Mouse (Mus musculus) adrenal gland, postnatal 4 days (tissue): Measurements from ENCODE around the gene Gm2000. TPM values are rescaled to one million over a fixed set of nuclear protein-coding genes. Genes with fewer than 3 reads are reported as not detected.
"Not testable (repeated sequence)": the region's sequence is repeated elsewhere in the genome, so short reads cannot be mapped to it uniquely, and the experiment has no call there.

ENCODE experiments used
- DNase-seq, 2 experiments: peaks; one replicate each; pipeline ENCODE4 v3.0.0; 2021 to 2022; ENCODE audit warnings: low spot score in 2 of 2, mixed read lengths in 2 of 2
- long read RNA-seq, 2 experiments: library from polyadenylated mRNA; stranded (forward); transcript quantifications; one replicate each; pipeline ENCODE4 v2.0.0; 2021
- total RNA-seq, 2 experiments: library from RNA; stranded (reverse); gene quantifications; 2 replicates each; pipeline ENCODE4 v1.2.3; 2021

Gene Gm2000
- 100 to 1,000 TPM; 803 to 862 TPM for total RNA-seq
- long read RNA-seq, experiment 1, transcript Gm2000-201 (1 exons, 445 nt): major isoform, 89 of 89 reads
- long read RNA-seq, experiment 1, partial matches to known transcripts: 0 of 89 reads
- long read RNA-seq, experiment 1, other reads (novel, unspliced or antisense): 0 of 89 reads
- long read RNA-seq, experiment 2, transcript Gm2000-201 (1 exons, 445 nt): major isoform, 69 of 69 reads
- long read RNA-seq, experiment 2, partial matches to known transcripts: 0 of 69 reads
- long read RNA-seq, experiment 2, other reads (novel, unspliced or antisense): 0 of 69 reads

DNA sequence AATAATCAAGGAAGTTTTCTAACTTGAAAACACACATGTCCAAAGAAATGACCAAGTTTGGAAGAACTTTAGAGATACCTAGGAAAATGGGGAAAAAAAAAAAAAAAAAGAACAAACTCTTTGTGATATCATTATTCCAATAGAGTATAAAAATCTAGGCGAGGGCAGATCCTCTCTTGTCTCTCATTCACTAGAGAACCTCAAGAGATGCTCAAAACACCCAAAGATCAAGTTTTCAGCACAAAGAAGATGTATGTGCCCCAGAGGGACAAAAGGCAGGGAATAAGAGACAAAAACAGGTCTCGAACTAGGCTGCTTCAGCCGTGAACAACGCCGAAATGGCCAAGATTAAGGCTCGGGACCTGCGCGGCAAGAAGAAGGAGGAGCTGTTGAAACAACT, at the start of gene Gm2000:
Gm2000 (plus strand) TSS at position 301 of the 400 bp plus-strand sequence.
- no peak for DNase-seq

DNA sequence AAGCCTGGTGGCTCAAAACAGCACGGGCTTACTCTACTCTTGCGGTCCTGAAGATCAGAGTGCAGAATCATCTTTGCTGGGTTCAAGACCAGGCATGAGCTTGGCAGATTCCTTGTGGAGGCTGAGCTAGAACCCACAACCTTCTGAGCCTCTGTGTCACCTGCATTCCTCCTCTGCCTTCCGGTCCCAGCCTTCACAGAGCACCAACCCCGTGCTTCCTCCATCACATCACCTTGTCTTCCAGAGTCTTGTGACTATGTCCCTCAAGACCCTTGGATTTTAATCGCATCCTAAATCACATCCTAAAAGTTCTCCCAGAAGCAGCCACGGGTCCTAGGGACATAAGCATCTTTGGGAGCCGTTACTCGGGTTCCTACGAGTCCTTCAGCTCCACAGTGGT, 42.7 kb upstream of the Gm2000 start:
- no peak for DNase-seq

DNA sequence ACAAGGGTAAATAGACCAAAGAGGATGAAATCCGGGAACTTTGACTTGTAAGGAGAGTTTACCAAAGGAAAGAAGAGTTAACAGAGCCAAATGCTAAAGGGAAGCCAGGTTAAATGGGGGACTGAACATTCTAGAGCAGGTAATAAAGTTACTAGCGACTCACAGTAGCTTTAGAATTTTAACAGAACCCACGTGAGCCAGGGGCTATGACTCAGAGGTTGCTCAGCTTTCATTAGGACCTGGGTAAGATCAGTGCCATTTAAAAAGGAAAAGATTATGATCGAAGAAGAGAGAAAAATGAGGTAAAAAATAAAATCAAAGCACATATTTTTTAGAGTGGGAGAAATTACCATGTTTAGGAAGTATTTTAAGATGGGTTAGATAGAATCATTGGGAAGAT, 25.0 kb upstream of the Gm2000 start:
- no peak for DNase-seq

DNA sequence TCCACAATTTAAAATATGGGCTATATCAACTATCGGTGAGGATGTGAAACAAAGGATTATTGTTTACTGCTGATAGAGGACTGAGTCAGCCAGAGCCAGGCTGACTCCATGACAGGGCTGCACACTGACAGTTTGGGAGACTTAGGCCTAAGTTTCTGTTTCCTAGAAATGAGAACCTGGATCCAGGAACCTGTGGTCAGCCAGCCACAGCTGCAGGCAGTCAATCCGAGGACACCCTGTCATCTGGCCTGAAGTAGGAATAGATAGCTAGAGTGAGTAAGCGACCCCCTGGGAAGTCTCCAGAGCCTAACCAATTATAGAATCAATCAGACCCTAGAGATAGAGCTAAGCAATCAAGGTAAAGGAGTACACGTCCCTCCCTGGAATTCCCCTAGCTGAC, 21.4 kb upstream of the Gm2000 start:
- no peak for DNase-seq

DNA sequence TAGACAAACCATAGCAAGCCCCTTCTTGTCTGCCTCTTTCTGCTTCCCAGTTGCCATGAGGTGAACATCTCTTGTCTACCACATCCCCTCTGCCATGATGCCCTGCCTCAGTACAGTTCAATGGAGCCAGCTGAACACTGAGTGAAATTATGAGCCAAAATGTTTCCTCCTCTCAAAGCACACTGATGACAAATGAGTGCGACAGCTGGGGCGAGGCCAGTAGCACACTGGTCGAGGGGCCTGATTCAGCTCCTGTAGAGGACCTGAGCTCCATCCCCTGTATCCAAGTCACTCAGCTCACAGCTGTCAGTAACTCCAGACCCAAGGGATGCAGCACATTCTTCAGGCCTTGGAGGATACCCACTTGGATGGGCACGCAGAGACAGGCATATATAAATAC, 20.2 kb upstream of the Gm2000 start:
- no peak for DNase-seq

DNA sequence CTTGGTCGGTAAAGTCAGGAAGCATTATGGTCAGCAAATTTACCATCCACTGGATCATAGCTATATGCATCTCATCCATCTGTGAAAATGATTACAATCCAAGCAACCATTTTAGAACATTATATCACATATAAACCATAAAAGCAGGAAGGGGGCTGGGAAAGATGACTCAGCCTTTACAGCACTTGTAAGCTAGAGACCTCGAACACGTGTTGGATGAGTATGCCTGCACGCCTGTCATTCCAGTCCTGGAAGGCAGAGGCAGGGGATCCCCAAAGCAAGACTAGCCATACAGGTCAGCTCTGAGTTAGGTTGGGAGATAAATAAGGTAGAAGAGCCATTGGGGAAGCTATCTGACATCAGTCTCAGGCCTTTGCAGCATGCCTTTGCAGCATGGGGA, 16.8 kb upstream of the Gm2000 start:
- DNase-seq: no peak

DNA sequence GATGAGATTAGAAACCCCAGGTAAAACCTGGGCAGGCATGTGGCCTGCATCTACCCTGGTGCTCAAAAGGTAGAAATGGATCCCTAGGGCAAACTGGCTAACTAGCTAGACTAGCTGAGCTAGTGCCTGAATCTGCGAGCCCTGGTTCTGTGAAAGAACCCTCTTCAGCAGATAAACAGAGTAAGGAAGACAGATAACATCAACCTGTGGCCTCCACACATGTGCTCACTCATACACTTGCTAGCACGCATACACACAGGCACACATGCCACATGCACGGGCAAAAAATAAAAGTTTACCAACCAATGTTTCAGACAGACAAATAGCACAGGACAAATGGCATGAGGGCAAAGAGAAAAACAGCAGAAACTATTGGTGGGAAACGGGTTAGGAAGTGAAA, 15.4 kb upstream of the Gm2000 start:
- DNase-seq: no peak

DNA sequence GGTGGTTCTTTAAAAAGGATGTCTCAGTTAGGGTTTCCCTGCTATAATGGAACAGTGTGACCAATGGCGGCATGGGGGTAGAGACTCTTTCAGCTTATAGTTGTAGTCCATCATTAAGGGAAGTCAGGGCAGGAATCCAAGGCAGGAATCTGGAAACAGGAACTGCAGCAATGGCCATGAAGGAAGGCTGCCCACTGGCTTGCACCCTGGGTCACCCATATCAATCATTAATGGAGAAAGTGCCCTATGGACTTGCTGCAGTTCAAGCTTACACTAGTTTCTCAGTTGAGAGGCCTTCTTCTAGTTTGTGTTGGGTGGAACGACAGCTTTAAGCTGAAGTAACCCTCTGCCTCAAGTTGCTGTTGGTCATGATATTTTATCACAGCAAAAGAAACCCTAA, 13.4 kb upstream of the Gm2000 start:
- DNase-seq: no peak

DNA sequence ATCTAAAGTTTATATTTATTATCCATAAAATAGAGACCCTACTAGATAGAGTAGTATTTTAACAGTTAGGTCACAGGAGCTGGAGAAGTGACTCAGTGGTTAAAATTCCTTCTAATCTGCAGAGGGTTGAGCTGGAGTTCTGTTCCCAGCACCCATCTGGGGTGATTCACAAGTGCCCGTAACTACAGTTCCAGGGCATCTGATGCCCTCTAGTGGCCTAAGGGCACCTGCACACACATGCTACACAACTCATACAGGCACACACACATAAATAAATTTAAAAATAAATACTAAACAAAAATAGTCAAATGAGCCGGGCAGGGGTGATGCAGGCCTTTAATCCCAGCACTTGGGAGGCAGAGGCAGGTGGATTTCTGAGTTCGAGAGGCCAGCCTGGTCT, 15.4 kb downstream of the Gm2000 start:
- no peak for DNase-seq

DNA sequence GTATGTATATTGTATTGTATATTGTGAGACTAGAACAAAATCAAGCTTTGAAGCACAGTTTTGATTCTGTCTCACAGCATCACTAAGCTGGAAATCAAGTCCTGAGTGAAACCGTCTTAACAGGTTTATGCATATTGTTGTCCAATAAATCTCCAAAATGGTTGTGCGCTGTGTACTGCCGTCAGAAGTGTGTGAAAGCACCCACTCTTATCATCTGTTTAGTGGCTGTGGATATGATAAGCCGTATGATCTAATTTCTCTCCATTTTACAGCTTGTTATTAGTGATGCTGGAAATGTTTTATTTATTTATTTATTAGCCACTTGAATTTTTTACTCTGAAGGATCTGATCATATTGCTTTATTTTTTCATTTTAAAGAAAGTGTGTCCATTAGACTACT, 20.4 kb downstream of the Gm2000 start:
- no peak for DNase-seq

DNA sequence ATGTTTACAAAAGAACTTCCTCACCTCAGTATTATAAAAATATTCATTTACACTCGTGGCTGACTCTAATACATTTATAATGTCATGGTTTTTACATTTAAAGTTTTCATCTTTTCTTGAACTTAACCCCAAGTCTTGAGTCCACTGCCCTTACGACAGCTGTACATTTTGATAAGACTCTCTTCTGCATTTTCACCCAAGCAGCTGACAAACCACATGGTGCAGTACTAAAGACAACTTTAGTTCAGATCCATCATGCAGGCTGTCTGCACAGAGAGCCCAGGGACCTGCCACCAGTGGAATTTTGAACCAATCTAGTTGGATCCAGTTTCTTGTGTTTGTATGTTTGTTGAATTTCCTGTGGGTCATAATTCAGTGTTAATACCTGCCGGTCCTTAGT, 21.0 kb downstream of the Gm2000 start:
- DNase-seq: no peak

DNA sequence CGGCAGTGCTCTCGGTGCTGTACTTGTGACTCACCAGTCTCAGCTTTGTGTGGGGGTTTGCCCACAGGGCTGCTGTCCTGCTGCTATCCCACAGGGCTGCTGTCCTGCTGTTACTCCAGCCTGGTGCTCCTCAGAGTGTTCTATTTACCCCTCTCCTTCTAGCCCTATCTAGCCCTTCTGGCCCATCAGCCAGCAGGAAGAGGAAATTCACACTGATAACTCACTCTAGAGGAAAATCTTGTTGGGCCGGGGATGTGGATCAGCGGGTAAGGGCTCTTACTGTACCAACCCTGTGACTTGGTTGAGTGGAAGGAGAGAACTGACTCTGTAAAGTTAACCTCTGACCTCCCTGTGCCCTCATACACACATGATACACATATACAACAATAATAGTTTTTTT, 27.3 kb downstream of the Gm2000 start:
- no peak for DNase-seq

DNA sequence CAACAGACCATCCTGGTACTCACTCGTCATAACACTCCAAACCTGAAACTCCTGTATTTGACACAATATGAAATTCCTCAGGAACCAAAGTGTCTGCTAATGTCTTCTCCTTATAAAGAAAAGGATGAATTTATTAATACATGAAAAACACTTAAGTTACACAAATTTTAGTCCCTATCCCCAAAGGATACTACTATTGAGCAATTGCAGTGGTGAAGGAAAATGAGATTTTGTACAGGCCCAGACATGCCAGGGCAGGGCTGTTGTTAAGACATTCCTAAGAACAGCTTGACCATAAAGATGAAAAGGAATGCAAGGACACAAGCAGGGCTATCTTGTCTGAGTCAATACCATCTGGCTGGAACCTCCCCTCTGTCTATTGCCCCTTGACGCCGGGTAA, 34.3 kb downstream of the Gm2000 start:
- DNase-seq: not testable (repeated sequence)

DNA sequence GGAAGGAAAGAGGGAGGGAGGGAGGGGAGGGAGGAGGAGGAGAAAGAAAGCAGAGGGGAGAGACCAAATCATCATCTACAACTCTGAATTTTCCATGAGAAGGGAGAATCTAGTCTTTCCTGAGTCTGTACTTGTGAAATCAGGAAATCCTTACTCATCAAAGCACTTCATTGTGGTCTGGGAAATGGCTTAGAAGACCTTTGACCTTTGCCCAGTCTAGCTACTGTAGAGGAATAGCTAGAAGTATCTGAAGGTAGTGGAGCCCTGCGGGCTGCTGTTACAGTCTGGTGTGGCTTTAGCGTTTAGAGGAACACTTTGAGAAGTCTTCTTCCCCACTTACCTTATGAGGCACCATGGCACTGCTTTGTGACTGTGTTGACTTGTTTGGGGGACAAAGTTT, 36.7 kb downstream of the Gm2000 start:
- DNase-seq: no peak

DNA sequence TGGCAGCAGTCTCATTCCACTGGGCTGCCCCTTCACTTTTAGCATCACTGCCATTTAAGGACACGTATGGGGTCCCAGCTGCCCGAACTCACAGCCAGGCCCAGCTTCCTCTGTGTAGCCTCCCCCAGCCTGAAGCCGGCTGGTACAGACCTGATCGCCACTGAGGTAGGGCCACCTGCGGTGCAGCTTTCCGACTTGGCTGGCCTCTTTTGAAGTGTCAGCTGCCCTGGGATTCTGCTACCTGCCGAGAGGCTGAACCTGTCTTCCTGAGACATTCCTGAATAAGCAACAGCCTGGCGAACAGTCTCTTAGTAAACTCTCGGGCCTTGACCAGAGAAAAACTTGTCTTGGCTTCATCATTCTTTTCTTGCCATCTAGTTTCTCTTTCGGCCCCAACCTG, 37.4 kb downstream of the Gm2000 start:
- no peak for DNase-seq

DNA sequence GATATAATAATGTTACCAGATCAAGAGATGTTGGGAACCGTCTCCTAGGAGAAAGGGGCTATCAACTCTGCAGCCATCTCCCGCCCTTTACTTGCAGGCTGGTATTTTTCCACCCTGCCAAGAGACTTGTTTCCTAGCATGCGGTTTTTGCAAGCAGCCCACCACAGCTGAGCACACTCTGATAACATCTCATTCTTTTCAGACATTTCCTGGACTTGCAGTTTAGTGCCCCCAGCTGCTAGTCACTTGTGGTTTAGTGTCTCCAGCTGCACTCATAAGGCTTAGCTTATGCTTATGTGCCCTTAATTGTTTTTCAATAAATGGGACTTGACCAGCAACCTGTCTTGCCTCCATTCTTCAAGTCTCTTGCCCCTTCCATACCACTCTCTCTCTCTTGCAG, 42.2 kb downstream of the Gm2000 start:
- no peak for DNase-seq

DNA sequence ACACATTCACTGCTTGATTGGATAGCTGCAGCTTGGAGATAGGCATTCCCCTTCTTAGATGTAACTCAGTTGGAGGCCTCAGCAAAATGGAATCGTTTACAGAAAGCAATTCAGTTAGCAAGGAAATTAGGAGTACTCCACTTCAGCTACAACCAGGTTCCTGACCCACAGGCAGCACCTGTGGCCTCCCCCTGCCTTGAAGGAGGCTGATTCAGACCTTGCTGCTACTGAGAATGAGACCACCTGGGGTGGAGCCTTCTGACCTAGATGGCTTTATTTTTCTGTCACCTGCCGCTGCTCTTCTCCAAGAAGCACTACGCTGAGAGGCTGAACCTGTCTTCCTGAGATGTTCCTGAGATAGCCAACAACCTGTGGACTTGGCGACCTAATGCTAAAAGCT, 42.7 kb downstream of the Gm2000 start:
- DNase-seq: no peak

Other genes starting within 250 kb of the Gm2000 start
- 10 to 100 TPM; 22.8 to 25.6 TPM for gene Fam163a, start 161.0 kb upstream of the Gm2000 start, total RNA-seq
- gene Tdrd5, start 62.4 kb upstream of the Gm2000 start, total RNA-seq: under 1 TPM; 0.08 to 0.90 TPM
- 1 to 10 TPM in 1 of 2 experiments, under 1 TPM in 1; 0.48 to 9.7 TPM for gene Nphs2, start 55.3 kb upstream of the Gm2000 start, total RNA-seq
- gene Axdnd1, start 55.1 kb downstream of the Gm2000 start, total RNA-seq: 1 to 10 TPM; 1.3 to 2.6 TPM
- gene Soat1, start 108.3 kb downstream of the Gm2000 start, total RNA-seq: 100 to 1,000 TPM; 532 to 566 TPM
- 10 to 100 TPM; 29.6 to 34.1 TPM for gene Gm10031, start 158.0 kb downstream of the Gm2000 start, total RNA-seq
- 10 to 100 TPM; 24.5 to 28.7 TPM for gene Abl2, start 192.7 kb downstream of the Gm2000 start, total RNA-seq